Mouse (Mus musculus): ENCODE results near the gene Strada.

The Strada gene

GRCm38 (mm10) chr11:106180449-106180801 is 21.5 kb downstream of the Strada start:
- DNase-seq, result no peak

- peak; percentile 59 for DNase-seq
These were observed 22.1 kb downstream of the Strada start for GRCm38 (mm10) chr11:106179711-106180448.

GRCm38 (mm10) chr11:106178036-106178782 is 23.8 kb downstream of the Strada start:
- no peak for DNase-seq

GRCm38 (mm10) chr11:106176372-106176771 is 25.6 kb downstream of the Strada start:
- no peak for DNase-seq

- DNase-seq, result no peak
These were observed 26.9 kb downstream of the Strada start for GRCm38 (mm10) chr11:106175081-106175480.

GRCm38 (mm10) chr11:106174372-106174771 is 27.6 kb downstream of the Strada start:
- DNase-seq, result no peak

- no peak for DNase-seq
These were observed 28.7 kb downstream of the Strada start for GRCm38 (mm10) chr11:106173228-106173627.

GRCm38 (mm10) chr11:106170807-106171206 is 31.2 kb downstream of the Strada start:
- no peak for DNase-seq

- DNase-seq, result no peak
These were observed 34.5 kb downstream of the Strada start for GRCm38 (mm10) chr11:106167435-106167834.

- DNase-seq, result no peak
These were observed 37.3 kb downstream of the Strada start for GRCm38 (mm10) chr11:106164601-106165180.

- no peak for DNase-seq
These were observed 38.4 kb downstream of the Strada start for GRCm38 (mm10) chr11:106163546-106163945.

- no peak for DNase-seq
These were observed 39.7 kb downstream of the Strada start for GRCm38 (mm10) chr11:106162237-106162636.

- peak; percentile 96 for DNase-seq
These were observed 40.9 kb downstream of the Strada start, which contains the start of the genes Gm10840 and Limd2 for GRCm38 (mm10) chr11:106160841-106161721. Gene Gm10840, plus strand, starts transcription at chr11:106160850. Gene Limd2, minus strand, starts transcription at chr11:106160860.

- DNase-seq, result peak; percentile 89
These were observed 41.8 kb downstream of the Strada start for GRCm38 (mm10) chr11:106159921-106160840.

- no peak for DNase-seq
These were observed 42.6 kb downstream of the Strada start for GRCm38 (mm10) chr11:106159216-106159920.

- DNase-seq, result no peak
These were observed 43.1 kb downstream of the Strada start for GRCm38 (mm10) chr11:106158930-106159215.

- no peak for DNase-seq
These were observed 43.7 kb downstream of the Strada start for GRCm38 (mm10) chr11:106158081-106158929.

- no peak for DNase-seq
These were observed 44.8 kb downstream of the Strada start for GRCm38 (mm10) chr11:106157154-106157553.

- no peak for DNase-seq
These were observed 45.7 kb downstream of the Strada start for GRCm38 (mm10) chr11:106156257-106156656.

- DNase-seq, result no peak
These were observed 46.2 kb downstream of the Strada start for GRCm38 (mm10) chr11:106155761-106156160.

Data from right cerebral cortex, adult 18-20 months (tissue).